Mouse (Mus musculus) frontal cortex, postnatal 10 days (tissue): ENCODE measurements at regions not wholly inside any gene's neighbourhood (a gene's known extent, or its start where the extent isn't known, plus 50 kb on each side); places are given as distances from the start of the nearest gene placed in this dataset.
A peak's percentile ranks its signal among the peaks of the same experiment; 100 is the strongest.

Experiments used
- DNase-seq, 2 experiments: peaks; one replicate each; pipeline ENCODE4 v3.0.0; 2022; ENCODE audit warnings: low spot score in 2 of 2, mixed read lengths in 1 of 2

DNA sequence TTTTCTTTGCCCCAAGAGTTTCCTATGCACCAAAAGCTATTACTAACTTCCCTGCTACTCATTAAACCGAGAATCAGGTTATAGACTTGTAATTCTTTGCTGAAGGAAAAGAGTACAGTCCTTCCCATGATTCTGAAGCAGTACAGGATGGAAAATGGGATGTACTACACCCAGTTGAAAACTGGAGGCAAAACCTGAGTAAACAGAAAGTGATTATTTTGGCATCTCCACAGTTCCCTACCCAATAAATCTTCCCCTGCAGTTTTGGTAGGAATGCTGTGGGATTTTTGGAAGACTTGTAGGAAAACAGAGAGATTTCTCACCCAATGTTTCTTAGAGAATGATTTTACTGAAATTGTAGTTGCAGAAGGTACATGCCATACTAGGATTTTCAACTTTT lies 268.5 kb downstream of the Dio2 start:
- no peak for DNase-seq

DNA sequence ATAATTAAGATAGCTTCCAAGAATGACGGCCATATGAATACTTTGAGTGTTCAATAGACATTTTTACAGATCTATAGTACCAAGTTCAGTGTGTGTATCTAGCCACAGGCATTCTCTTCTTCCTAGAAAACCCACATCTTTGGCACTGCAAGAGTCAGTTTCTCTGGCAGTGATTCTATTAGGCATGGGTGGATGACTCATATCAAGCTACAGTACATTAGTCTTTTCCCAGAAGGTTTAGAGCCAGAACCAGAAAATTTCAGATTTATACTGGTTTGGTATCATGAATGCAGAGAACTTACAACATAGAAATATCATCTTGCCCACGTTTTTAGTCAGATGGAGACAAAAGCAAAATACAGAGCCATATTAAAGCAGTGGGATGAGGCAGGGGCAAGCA lies 278.1 kb downstream of the Dio2 start:
- DNase-seq, result no peak

DNA sequence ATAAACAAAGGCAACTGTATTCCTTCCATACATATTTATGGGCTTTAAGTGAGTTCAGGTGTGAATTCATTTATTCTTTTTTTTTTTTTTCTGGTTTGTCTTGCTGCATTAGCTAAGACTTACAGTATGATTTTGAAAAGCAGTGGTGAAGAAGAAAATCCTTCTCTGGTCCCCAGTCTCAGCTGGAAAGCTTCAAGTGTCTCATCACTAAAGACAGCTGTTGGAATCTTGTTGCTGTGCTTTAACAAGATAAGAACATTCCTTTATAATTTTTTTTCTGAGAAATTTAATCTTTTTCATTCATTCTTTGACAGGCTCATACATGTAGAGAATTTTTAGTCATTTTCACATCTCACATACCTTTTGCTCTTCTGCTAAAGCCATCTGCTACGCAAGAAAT lies 297.6 kb downstream of the Dio2 start:
- DNase-seq, result no peak

DNA sequence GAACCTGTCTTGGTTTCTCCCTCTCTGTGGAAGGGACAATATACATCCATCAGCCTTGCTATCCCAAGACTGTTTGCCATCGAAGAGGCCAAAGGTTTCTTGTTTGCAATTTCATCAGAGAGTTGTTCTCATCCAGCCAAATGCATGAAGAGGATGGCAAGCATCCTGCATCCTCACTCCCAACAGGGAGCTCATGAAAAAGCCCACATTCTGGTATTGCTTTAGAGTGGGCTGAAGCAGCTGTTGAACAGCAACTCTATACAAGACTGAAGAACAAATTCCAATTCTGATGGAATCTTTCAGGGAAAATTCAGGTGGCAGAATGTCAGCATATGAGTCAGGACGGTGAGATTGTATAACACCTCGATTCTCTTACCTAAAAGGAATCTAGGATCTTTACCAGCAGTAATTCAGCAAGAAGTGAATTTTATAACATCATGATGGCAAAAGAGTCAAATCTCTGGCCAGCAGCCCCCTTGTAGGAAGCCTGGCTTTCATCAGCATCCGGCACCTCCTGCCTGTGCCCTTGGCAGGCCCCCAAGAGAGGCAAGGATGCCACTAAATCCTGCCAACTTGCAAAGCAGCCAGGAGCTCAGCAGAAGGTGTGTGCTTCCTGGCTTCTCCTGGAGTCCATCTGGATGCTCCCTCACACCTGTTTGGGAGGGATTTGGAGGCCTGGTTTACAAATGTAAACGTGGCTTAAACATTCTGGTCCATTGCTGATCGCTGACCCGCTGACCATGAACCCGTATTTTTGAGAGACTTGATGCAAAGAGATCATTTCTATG lies 312.8 kb downstream of the Dio2 start:
- DNase-seq, result peak; percentile 5 to 9

DNA sequence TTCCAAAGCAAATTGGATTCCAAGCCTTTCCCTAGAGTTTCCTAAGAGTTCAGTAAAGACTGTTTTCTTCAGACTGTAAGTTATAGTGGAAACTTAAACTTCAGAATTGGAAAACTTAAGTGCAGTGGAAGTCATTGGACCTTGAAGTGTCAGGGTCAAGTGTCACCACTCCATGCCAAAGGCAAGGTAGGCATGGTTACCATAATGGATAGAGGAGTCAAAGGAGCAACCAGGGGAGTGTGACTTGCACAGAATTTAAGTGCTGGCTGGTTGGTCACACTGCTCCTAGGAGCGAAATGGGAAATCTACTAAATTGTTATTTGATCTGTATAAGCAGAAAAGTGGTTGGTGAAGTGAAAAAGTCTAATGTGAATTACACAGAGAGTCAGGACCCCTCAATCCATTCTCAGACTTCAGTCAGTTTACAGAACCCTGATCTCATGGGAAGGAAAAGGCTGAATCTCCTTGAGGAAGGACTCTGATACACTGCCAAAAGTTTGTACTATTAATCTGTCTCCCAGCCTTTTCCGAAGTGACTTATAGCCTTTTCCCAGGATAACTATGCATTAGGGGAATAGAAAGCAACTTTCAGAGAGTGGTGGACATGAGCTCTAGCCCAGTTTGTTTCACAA lies 320.5 kb downstream of the Dio2 start:
- DNase-seq, result no peak

DNA sequence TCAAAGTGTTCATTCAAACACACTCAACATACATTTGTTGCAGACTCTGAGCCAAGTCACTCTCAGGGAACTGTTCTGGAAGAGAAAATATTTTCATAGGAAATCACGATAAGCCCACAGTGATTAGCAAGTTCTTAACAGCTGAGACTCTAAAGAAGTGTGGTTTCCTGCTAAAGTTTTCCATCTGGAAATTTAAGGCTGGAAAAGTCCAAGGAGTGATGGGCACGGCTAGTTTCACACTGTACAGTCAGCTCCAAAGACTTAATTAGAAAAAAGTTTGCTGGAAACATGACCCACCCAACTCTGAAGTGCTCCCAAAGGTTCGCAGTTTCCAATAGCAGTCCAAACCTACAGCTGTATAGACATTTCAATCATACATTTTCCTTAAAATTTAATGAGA lies 329.5 kb downstream of the Dio2 start:
- DNase-seq, result no peak

DNA sequence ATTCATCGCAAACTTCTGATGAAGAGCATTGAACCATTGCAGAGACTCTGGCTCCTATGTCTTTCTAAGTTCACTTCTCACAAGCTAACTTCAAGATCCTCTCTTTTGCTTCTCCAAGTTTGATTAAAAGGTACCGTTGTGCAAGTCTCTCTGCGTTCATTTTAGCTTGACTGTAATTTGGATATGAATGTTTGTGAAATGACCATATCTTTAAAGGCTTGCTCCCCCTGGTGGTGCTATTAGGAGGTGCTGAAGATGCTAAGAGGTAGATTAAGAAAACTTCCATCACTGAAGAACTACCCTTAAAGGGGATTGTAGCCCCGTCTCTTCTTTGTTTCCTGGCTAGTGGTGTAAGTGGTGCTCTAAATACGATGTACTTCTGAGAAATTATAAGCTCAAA lies 339.7 kb downstream of the Dio2 start:
- no peak for DNase-seq
